Mouse (Mus musculus) granulocyte monocyte progenitor cell, adult 5-6 weeks (primary cell): ENCODE measurements around the gene Pdk2. TPM values are rescaled to one million over a fixed set of nuclear protein-coding genes. Genes with fewer than 3 reads are reported as not detected.

ENCODE experiments used
- ATAC-seq: replicated peaks from 2 replicates; pipeline ENCODE4 v1.8.0; 2016; ENCODE audit warnings: mild to moderate bottlenecking, moderate TSS enrichment, inconsistent platforms; ENCODE audit not compliant: poor library complexity, severe bottlenecking
- total RNA-seq, 2 experiments: library from RNA; stranded (forward) in 1 of 2; stranded (reverse) in 1 of 2; fragments of 200-712, 200-1000 nt in 1 of 2; fragments of >200 nt in 1 of 2; fragmentation: Nextera tagmentation in 1 of 2; gene quantifications; 2 replicates each; pipeline ENCODE4 v1.2.3; 2014 to 2017

Pdk2 gene
- total RNA-seq, 2 experiments from 2014 or later, result 1.8 to 9.8 TPM

GRCm38 (mm10) chr11:95006038-95006437, 35.1 kb downstream of the Pdk2 start:
- ATAC-seq, result no peak

GRCm38 (mm10) chr11:95004937-95005198, 36.3 kb downstream of the Pdk2 start:
- no peak for ATAC-seq

DNA sequence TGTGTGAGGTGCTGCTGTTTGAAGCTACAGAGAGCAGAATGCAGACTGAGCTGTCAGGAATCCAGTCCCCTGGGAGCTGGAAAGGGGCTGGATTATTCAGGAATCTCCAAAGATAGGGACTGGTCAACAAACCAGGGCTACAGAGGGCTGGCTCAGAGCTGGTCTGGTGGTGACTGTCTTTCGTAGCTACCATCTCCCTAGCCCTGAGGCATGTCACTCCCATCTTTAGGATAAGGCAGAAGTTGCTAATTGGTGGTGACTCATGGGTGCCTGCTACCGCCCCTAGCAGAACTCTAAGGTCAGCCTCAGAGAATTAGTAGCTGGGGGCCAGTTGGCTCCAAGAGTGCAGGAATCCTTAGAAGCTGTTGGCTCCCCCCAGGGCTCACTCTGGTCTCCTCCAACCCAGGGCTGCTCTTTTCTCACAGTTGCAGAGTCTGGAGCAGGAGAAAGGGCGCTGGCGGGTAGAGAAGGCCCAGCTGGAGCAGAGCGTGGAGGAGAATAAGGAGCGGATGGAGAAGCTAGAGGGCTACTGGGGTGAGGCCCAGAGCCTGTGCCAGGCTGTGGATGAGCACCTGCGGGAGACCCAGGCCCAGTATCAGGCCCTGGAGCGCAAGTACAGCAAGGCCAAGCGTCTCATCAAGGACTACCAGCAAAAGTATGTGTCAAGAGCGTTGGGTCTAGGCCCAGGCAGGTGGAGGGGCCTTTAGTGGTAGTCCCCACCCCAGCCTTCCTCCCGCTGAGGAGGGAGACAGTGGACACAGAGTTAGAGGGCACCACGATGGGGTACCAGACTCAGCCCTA, 36.8 kb downstream of the Pdk2 start:
- ATAC-seq, result no peak

GRCm38 (mm10) chr11:95002705-95003104, 38.4 kb downstream of the Pdk2 start:
- no peak for ATAC-seq

- ATAC-seq, result no peak
Observed at GRCm38 (mm10) chr11:95001584-95002347, 39.4 kb downstream of the Pdk2 start.

DNA sequence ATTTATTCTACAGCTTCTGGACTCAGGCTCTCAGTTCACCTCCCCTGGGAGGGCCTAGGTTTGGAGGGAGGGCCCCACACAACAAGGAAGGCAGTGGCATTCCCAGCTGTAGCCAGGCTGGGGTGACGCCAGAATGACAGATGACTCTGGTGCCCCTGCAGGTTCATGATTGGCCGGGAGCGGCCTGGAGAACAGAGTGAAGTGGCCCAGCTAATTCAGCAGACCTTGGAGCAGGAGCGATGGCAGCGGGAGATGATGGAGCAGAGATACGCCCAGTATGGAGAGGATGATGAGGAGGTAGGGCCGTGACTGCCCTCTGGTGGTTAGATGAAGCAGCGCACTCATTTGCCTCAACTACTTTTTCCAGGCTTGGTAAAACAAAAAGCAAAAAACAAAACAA, 40.1 kb downstream of the Pdk2 start:
- ATAC-seq, result peak; percentile 64

- peak; percentile 61 for ATAC-seq
Observed at GRCm38 (mm10) chr11:95000548-95000947, 40.6 kb downstream of the Pdk2 start.

GRCm38 (mm10) chr11:95000128-95000527, 41.0 kb downstream of the Pdk2 start:
- no peak for ATAC-seq

DNA sequence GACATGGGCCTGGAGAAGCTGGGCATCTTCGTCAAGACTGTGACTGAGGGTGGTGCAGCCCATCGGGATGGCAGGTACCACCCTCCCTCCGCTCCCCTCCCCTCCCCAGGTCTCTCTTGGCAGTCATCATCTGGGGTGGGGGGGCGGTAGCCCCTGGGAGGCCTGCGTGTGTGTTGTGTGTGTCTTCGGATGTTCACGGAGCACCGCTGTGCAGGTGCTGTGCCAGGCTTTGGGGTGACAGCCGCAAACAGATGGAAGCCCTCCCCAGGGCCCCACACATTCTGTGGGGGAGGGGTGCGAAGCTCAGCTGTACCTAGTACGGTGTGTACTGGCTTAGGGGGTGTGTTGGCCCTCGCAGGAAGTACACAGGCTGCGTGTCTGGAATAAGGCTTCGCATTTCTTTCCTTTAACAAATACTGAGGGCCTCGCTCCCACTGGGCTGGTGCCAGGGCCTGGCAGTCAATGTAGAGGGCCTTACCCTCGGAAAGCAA, 43.1 kb downstream of the Pdk2 start:
- ATAC-seq, result no peak

DNA sequence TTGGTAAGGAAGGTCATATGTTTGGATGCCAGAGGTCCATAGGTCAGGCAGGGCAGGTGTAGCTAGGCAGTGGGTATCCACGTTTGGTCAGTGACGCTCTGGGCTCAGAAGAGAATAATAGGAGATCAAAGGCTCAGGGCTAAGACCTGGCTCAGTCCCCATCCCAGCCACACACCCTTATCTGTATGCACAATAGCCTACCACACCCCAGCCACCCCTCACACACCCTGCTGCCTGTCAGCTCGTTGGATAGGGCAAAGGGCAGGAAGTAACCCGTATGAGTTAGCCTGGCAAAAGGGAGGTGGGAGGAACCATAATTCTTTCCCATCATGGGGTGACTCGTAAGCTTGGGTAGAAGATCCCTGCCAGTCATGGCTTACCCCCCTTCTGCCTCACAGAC, 43.6 kb downstream of the Pdk2 start:
- no peak for ATAC-seq

- no peak for ATAC-seq
Observed at GRCm38 (mm10) chr11:94996984-94997383, 44.2 kb downstream of the Pdk2 start.

GRCm38 (mm10) chr11:94996101-94996500, 45.1 kb downstream of the Pdk2 start:
- ATAC-seq, result no peak

GRCm38 (mm10) chr11:94994947-94995772, 46.0 kb downstream of the Pdk2 start:
- no peak for ATAC-seq

- ATAC-seq, result no peak
Observed at GRCm38 (mm10) chr11:94994208-94994814, 46.8 kb downstream of the Pdk2 start.

DNA sequence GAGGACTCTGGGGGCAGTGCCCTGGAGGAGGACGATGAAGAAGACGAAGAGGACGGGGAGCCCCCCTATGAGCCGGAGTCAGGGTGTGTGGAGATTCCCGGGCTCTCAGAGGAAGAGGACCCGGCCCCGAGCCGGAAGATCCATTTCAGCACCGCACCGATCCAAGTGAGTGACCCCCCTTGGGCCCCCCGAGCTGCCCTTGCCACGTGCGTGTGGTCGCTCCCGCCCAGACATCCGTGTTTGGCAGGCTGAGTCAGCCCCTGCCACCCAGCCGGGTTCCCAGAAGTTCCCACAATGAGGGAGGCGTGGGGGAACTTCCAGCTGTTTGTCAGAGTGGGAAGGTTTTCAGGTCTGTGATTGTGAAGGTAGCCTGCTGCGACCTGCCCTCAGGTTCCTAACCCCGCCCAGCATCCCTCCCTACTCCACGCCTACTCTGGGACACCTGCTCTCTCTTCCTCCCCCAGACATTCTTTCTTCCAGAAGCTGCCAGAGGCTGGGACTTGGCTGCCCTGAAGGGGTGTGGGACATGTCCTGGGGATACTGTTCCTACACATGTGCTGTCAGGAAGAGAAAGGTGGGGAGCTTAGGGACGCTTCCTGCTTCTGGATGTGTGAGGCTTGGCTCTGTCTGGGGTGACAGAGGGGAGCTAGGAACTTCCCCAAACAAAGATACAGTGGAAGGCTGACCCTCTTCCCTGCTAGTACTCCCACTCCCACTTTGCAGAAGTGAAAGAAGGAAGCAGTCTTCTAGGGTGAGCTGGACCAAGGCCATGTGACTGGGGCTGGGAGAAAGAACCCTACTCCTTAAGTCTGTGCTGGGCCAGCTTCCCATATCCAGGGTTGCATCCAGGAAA, 48.2 kb downstream of the Pdk2 start:
- ATAC-seq, result peak; percentile 63

- no peak for ATAC-seq
Observed at GRCm38 (mm10) chr11:94992480-94992753, 48.7 kb downstream of the Pdk2 start.

DNA sequence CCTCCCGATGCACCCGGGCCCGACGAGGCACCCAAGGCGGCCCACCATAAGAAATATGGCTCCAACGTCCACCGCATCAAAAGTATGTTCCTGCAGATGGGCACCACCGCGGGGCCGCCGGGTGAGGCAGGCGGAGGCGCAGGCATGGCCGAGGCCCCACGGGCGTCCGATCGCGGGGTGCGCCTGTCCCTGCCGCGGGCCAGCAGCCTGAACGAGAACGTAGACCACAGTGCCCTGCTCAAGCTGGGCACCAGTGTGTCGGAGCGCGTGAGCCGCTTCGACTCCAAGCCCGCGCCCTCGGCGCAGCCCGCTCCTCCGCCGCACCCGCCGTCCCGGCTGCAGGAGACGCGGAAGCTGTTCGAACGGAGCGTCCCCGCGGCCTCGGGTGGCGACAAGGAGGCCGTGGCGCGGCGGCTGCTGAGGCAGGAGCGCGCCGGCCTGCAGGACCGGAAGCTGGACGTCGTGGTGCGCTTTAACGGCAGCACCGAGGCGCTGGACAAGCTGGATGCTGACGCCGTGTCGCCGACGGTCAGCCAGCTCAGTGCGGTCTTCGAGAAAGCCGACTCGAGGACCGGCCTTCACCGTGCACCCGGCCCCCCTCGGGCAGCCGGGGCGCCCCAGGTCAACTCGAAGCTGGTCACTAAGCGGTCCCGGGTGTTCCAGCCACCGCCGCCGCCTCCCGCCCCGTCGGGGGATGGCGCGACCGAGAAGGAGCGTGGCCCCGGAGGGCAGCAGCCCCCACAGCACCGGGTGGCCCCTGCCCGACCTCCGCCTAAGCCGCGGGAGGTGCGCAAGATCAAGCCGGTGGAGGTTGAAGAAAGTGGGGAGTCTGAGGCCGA, 49.3 kb downstream of the Pdk2 start:
- no peak for ATAC-seq

GRCm38 (mm10) chr11:94990749-94991577, 50.2 kb downstream of the Pdk2 start, which contains the start of gene Ppp1r9b:
TSS of gene Ppp1r9b (plus strand) at chr11:94991035.
- ATAC-seq, result peak; percentile 47
